Mouse (Mus musculus) Muller cell, postnatal 12 days (primary cell): ENCODE measurements at regions not wholly inside any gene's neighbourhood (a gene's known extent, or its start where the extent isn't known, plus 50 kb on each side); places are given as distances from the start of the nearest gene placed in this dataset.
"Not testable (repeated sequence)": the region's sequence is repeated elsewhere in the genome, so short reads cannot be mapped to it uniquely, and the experiment has no call there.

ENCODE experiments used
- DNase-seq: peaks from one replicate; pipeline ENCODE4 v3.0.0-alpha.2; 2015; ENCODE audit errors: inconsistent ontology term

- DNase-seq, result no peak
Observed at GRCm38 (mm10) chr17:9268776-9269175, 153.1 kb upstream of the Gm17728 start.

- DNase-seq, result not testable (repeated sequence)
Observed at GRCm38 (mm10) chr17:9278046-9278445, 143.8 kb upstream of the Gm17728 start.

- DNase-seq, result no peak
Observed at GRCm38 (mm10) chr17:9279481-9279880, 142.4 kb upstream of the Gm17728 start.

GRCm38 (mm10) chr17:9281891-9282290 lies 140.0 kb upstream of the Gm17728 start:
- DNase-seq, result no peak

DNA sequence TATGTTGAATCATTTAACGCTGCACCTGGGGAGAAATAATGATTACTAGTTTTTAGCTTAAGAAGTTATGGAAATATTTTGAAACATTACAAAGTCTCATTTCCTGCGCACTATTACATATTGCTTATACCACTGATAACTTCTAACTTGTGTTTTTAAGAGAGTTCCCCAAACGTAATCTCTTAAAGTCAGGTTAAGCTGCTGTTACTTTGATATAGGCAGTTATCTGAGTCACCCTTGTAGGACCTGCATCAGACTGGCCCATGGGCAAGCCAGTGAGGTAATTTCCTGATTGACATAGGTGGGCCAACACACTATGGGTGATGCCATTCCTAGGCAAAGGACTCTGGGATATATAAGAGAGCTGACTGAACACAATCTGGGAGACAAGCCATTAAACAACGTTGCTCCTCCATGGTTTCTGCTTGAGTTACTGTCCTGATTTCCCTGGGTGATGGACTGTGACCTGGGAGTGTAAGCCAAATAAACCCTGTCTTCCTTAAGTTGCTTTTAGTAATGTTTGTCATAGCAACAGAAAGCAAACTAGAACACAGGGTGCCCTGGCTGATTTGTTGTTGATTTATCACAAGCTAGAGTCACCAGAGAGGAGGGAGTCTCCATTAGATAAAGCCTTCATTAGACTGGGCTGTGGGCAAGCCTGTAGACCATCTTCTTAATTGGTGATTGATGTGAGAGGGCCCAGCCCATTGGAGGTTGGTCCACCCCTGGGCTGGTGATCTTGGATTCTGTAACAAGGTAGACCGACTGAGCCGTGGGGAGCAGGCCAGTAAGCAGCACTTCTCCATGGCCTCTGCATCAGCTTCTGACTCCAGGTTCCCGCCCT lies 139.3 kb upstream of the Gm17728 start:
- DNase-seq, result no peak

- no peak for DNase-seq
Observed at GRCm38 (mm10) chr17:9286431-9286830, 135.4 kb upstream of the Gm17728 start.

GRCm38 (mm10) chr17:9286834-9287233 lies 135.0 kb upstream of the Gm17728 start:
- no peak for DNase-seq

DNA sequence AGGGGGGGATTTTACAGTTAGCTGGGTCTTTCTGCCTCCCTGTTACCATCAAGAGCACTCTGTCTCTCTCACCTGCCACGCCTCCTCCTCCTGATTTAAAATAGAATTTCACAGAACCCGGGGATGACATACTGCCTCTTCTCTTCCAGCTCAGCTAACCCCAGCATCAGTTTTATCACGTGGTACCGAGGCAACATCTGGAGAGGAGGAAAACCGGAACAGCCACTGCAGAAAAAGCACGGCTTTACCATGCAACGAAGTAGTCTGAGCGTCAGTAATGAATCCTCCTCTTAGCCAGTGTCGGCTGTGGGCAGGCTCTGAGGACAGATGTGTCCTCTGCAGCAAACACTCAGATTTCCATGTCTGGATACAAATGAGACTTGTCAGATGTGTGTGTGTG lies 134.2 kb upstream of the Gm17728 start:
- no peak for DNase-seq

GRCm38 (mm10) chr17:9291601-9292000 lies 130.3 kb upstream of the Gm17728 start:
- no peak for DNase-seq

DNA sequence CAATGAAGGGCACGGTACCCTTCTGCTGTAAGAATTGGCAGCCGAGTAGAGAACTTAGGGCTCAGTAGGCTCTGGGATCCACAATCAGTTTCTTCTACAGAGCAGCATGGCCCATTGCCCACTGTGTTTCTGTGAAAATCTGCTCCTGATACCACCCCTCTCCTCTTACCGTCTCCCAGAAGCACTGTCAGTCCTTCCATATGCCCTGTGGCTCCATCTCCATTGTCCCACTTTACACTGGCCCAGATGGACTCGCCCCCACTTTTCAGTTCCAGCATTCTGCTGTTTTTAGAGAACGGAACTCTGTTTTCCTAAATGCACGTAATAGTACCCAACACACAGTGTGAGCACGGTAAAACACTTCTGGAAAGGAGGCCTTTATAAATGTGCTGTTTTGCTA lies 129.6 kb upstream of the Gm17728 start:
- DNase-seq, result no peak

GRCm38 (mm10) chr17:9296371-9296770 lies 125.5 kb upstream of the Gm17728 start:
- DNase-seq, result no peak

DNA sequence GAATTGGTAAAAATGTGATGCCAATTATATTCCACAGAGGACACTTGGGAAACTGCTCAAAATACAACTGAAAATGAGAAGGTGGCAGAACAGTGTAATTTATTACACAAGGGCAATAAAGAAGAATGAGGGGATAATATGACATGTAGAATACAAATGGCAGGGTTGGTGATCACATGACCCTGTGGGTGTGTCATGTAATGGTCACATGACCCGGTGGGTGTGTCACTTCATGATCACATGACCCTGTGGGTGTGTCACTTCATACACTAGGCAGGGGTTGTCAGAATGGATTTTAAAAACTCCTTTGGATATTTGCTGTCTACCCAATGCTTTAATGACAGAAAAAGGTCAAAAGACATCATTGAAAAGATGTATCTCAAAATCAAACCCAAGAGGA lies 123.6 kb upstream of the Gm17728 start:
- no peak for DNase-seq

GRCm38 (mm10) chr17:9301101-9301501 lies 120.8 kb upstream of the Gm17728 start:
- peak; percentile 33 for DNase-seq

- DNase-seq, result no peak
Observed at GRCm38 (mm10) chr17:9308507-9308906, 113.4 kb upstream of the Gm17728 start.

DNA sequence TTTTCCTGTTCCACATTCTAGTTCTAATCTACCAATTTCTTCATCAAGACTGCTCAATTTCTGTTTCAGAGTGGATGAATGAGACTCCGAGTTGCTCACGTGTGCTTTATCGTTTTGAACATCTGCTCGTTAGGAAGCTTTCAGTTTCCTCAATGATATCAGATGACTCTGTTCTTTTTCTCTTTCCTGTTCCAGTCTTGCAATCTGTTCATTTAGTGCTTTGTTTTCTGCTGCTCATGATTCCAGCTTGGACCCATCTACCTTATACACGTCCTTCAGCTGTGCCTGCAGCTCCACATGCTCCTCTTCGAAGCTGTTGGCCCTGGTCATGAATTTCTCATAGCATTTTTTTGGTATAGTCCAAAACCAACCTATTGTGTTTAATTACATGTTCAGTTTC lies 99.1 kb upstream of the Gm17728 start:
- no peak for DNase-seq

GRCm38 (mm10) chr17:9328886-9329455 lies 92.9 kb upstream of the Gm17728 start:
- no peak for DNase-seq

GRCm38 (mm10) chr17:9357572-9358159 lies 64.2 kb upstream of the Gm17728 start:
- DNase-seq, result no peak
